Mouse (Mus musculus) forebrain, embryonic 10.5 days (tissue): ENCODE measurements around the gene Celsr1. TPM values are rescaled to one million over a fixed set of nuclear protein-coding genes. Genes with fewer than 3 reads are reported as not detected.
A peak's percentile ranks its signal among the peaks of the same experiment; 100 is the strongest.

Experiments
- DNase-seq: peaks from one replicate; pipeline ENCODE4 v3.0.0-alpha.2; 2017; ENCODE audit warnings: low spot score; ENCODE audit errors: extremely low spot score
- H3K27ac ChIP-seq: fragments of 300-500 bp; sonication (generic); 2 replicates; pipeline ENCODE4 v1.5.1; 2016; ENCODE audit warnings: mild to moderate bottlenecking
- H3K27me3 ChIP-seq: fragments of 300-500 bp; sonication (generic); 2 replicates; pipeline ENCODE4 v1.6.1; 2016; ENCODE audit warnings: mild to moderate bottlenecking; ENCODE audit not compliant: poor library complexity, severe bottlenecking
- H3K36me3 ChIP-seq: fragments of 300-500 bp; sonication (generic); replicated peaks from 2 replicates; pipeline ENCODE4 v1.6.1; 2016; ENCODE audit warnings: mild to moderate bottlenecking, moderate library complexity
- H3K4me1 ChIP-seq: fragments of 300-500 bp; sonication (generic); 2 replicates; pipeline ENCODE4 v1.6.1; 2016
- H3K4me3 ChIP-seq: fragments of 300-500 bp; sonication (generic); 2 replicates; pipeline ENCODE4 v1.5.1; 2016; ENCODE audit warnings: mild to moderate bottlenecking, moderate library complexity
- H3K9me3 ChIP-seq: fragments of 300-500 bp; sonication (generic); 2 replicates; pipeline ENCODE4 v1.6.1; 2016; ENCODE audit warnings: mild to moderate bottlenecking, moderate library complexity
- WGBS: fragments of 180-500 bp; shearing (Covaris S2); methylation state at CpG from one replicate; pipeline ENCODE4 v1.1.7; 2016; 5-methylcytosine and 5-hydroxymethylcytosine counted together
- polyA plus RNA-seq: library from polyadenylated mRNA; unstranded; fragments of >200 nt; fragmentation: Nextera tagmentation; extraction: Ambion mirVana; gene quantifications from 2 replicates; pipeline ENCODE4 v1.2.1, GENCODE M21; 2016

Celsr1 gene
- polyA plus RNA-seq, 1 experiment from 2014 or later = 2.6 TPM

DNA sequence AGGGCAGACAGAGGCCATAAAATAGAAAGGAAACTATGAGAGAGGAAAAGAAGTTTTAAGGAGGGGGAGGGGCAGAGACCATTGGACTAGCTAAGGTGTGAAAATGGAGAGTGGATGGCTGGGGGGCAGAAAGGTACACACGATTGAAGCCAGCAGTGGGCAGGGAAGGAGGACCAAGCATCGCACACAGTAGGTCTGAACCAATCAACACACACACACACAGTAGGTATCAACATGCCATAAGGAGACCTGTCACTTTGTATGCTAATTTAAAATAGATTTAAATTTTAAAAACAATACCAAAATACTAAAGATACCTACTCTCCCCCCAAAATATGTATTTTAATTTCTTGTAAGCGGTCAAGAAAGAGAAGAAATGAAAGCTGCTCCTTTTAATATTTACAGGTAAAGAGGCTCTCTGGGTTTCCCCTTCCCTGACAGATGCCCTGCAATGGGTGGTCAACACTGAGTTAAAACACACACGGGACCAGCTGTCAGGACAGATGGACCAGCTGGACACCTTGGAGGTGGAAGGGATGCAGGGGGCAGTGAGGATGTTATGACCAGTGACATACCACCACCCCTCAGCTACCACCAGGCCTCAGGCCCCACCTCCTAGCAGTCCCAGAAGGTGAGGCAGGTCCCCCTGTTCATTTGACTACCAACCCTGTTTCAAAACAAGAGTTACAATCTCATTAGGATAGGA, 34.9 kb downstream of the Celsr1 start:
- H3K36me3 ChIP-seq = no peaks in the 10 kb centered on the region
- peaks cover 27% of the 10 kb centered on the region for H3K27me3 ChIP-seq
- DNase-seq = no peak
- H3K4me3 ChIP-seq = no peak overlapping the region
- H3K9me3 ChIP-seq = no peaks in the 10 kb centered on the region
- 80% methylated on average over 4 of the region's 4 CpGs for WGBS
- H3K4me1 ChIP-seq = peaks cover 84% of the 10 kb centered on the region
- no peak overlapping the region for H3K27ac ChIP-seq

DNA sequence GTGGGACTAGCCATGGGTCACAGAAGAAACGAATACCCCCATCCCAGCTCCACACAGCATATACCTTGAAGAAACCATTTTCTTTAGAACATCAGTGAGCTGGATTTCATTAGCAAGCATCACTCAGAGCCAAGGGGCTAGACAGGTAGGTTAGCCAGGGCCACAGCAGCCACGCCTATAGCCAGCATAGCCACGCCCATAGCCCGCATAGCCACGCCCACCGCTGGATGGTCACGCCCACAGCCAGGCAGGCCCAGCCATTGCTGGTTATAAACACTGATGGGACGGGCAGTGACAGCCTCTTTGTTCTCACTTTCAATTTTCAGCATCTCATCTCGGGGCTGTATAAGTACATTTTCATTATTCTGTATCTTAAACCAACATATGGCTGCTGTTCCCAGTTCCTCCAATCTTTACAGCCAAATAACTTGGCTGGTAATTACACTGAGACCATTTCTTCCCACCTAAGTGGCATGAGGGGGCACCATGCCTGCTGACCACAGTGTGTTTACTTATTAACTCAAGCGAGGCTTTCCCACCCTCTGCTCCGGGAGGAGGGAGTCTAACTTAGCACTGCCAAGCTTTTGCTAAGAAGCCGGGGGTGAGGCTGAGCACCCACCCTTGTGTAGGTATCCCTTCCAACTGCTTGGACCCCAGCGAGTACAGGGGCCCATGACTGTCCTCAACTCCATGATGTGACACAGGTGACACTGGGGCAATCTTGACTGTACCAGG, 37.4 kb downstream of the Celsr1 start:
- peak overlapping the region; percentile 60 for H3K27ac ChIP-seq
- peaks cover 23% of the 10 kb centered on the region for H3K27me3 ChIP-seq
- H3K4me1 ChIP-seq = peaks cover 94% of the 10 kb centered on the region
- H3K4me3 ChIP-seq = no peak overlapping the region
- no peaks in the 10 kb centered on the region for H3K9me3 ChIP-seq
- 53% methylated on average over 13 of the region's 13 CpGs for WGBS
- no peaks in the 10 kb centered on the region for H3K36me3 ChIP-seq
- no peak for DNase-seq

DNA sequence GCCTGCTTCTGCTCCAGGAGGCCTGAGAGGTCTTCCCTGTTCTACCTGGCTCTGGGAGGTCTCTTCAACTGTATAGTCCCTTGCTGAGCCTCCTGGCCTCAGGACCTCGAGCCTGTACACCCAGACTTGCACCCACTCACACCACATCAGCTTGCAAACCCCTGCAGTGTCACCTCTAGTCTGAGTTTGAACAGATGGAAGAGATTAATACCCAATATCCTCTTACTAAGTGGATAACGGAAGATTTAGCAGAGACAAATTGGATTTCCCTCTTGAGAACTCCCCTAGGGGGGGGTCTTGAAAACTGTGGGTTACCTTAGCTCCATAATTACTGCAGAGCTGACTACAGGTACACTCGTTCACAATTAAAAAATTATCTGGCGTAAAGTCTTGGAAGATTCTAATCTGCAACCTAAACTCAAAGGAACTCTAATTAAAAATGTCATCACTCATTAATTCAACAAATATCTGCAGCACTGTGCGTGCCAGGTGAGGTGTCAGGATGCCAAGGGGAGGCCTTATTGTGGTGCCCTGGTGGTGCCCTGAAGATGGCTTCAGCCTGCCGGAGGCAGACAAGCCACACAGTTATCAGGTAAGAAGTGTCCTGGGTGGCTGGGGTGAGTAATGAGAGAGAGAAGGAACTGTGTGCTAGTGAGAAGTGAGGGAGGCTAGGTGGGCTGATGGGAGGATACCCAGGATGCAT, 38.5 kb downstream of the Celsr1 start:
- Histone ChIP-seq H3K27me3 (peaks cover 23% of the 10 kb centered on the region), H3K4me1 (peaks cover 87% of the 10 kb centered on the region), H3K27ac (peak overlapping the region; percentile 88), H3K36me3 (no peaks in the 10 kb centered on the region), H3K4me3 (no peak overlapping the region), H3K9me3 (no peaks in the 10 kb centered on the region)
- no peak for DNase-seq
- 73% methylated on average over 6 of the region's 6 CpGs for WGBS

DNA sequence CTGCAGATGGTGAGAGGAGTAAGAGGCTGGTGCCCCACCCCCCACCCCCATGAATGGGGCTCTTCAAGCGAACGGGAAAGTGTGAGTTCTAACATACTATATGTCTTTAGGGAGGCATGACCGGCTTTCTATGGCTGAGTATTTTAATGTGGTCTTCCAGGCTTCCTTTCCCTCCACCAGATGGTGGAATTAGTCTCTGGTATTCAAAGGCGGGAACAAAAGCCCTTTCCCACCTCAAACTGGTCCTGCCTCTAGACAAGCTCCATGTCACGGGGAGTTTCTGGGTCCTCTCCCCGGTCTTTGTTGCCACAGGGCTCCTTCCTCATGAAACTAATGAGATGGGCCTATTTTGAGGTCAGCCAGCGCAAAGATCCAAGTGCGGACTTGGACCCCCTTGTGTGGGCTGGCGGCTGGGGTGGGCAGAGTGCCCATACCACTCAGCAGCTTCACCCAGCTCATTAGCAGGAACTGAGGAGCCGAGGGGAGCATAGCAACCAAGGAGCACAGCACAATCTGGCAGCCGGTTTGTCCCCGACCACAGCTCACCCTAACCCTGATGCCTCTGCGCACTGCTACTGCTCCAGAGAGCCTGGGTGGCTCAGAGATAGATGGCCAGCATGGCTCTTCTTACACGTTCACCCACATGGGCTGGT, 39.5 kb downstream of the Celsr1 start:
- peak; percentile 52 for DNase-seq
- H3K27me3 ChIP-seq = peaks cover 23% of the 10 kb centered on the region
- H3K4me3 ChIP-seq = no peak overlapping the region; the same call in 1 of the 2 replicates
- peak overlapping the region; percentile 88 for H3K27ac ChIP-seq
- peaks cover 77% of the 10 kb centered on the region for H3K4me1 ChIP-seq
- H3K36me3 ChIP-seq = no peaks in the 10 kb centered on the region
- no peaks in the 10 kb centered on the region for H3K9me3 ChIP-seq
- WGBS = 43% methylated on average over 14 of the region's 14 CpGs

DNA sequence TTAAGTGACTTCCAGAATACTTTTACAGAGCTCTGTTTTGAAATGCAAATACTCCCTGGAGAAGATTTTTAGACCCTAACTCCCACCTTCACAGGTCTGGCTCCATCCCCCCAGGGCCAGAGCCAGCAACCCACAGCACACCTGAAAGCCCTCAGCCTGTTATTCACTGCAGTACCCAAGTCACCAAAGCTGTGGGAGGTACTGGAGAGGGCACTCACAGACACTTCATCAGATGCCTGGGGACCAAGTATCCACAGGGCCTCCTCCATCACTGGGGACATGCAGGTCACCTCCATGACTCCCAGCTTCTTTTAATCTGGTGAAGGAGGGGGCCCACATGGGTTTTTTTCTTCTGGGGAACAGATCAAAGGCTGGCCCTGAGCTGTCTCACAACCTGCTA, 40.2 kb downstream of the Celsr1 start:
- Histone ChIP-seq H3K4me1 (peaks cover 73% of the 10 kb centered on the region), H3K36me3 (no peaks in the 10 kb centered on the region), H3K27ac (peak overlapping the region; percentile 88), H3K9me3 (no peaks in the 10 kb centered on the region), H3K27me3 (peaks cover 23% of the 10 kb centered on the region), H3K4me3 (no peak overlapping the region)
- DNase-seq = no peak

DNA sequence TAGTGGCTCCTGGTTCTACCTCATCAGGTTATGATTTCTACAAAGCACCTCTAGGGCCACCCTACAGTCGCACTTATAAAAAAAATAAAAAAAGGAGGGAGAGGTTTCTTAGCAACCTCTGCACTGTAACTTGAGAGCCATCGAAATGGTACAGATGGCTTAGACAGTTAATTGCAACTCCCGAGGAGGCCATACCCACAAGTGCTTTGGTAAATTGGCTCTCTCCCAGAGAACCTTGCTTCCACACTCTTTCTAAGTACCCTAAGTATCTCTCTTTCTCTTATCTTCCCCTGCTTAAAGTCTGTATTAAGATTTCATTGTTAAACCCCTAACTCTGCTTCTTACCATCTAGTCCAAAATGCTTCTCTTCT, 41.5 kb downstream of the Celsr1 start:
- Histone ChIP-seq H3K4me3 (no peak overlapping the region), H3K9me3 (no peaks in the 10 kb centered on the region), H3K36me3 (no peaks in the 10 kb centered on the region), H3K4me1 (peaks cover 63% of the 10 kb centered on the region), H3K27ac (peak overlapping the region; percentile 88), H3K27me3 (peaks cover 23% of the 10 kb centered on the region)
- WGBS = 51% methylated on average over 3 of the region's 3 CpGs
- DNase-seq = no peak

DNA sequence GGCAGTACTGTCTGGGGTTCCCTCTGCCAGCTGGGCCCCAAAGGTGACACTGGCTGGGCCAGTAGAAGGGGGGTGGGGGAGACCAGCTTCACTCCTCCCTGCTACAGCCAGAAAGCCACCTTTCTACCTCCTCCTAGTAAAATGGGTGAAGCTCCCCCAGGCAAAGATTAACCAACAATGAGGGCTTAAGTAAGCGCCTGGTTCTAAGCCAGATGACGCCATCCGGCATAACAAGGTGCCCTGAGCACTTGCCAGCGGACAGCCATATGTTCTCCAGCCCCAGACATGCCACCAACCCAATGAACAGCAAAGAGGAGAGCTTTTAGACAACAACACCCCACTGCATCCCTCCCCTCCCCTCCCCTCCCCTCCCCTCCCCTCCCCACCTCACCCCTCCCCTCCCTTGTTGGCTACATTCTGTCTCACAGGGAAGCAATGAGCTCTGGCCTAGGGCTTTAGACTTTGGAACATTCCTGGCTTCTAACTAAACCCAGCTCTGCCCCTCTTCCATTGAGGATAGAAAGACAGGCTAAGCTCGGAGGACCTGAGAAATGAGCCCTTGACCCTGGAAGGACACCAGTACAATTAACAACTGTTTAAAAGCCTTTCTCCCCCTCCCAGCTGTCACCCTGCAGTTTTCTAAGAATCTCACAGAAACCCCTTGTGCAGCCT, 42.0 kb downstream of the Celsr1 start:
- WGBS = 40% methylated on average over 5 of the region's 5 CpGs
- DNase-seq = no peak
- peak overlapping the region; percentile 88 for H3K27ac ChIP-seq

DNA sequence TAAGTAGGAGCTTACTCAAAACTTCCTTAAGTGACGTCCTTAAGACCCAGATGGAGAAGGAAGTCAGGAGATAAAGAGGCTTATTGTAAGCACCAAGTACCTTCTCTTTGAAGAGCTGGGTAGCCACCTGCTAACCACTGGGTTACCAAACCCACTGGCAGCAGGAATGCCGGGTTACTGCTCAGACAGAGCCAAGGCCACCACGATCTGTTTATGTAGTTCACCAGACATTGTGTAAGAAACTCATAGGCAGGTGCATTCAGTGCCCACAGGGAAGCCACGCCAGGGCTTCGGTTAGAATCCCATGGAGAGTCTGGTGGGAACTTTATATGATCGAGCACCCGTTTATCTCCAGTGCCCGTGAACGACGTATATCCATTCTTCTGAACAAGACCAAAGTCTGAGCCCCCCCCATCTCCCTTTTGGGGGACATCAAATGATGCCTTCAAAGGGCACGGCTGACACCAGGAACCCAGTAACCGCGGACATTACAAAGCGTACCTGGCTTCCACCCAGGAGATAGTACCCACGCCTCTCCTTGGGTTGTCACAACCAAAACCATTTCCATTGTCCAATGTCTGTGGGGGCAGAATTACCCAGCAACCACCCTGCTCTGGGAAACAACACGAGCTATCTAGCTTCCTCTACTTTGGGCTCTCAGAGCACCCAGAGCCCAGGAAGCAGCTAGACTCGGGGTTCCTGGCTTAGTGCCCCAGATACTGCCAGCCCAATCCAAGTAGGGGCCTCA, 42.7 kb downstream of the Celsr1 start:
- Histone ChIP-seq H3K4me3 (no peak overlapping the region), H3K36me3 (no peaks in the 10 kb centered on the region), H3K27ac (peak overlapping the region; percentile 88), H3K9me3 (no peaks in the 10 kb centered on the region), H3K4me1 (peaks cover 59% of the 10 kb centered on the region), H3K27me3 (peaks cover 23% of the 10 kb centered on the region)
- WGBS = 91% methylated on average over 17 of the region's 17 CpGs
- no peak for DNase-seq

More for the DNA sequence above, 42.0 kb downstream of the Celsr1 start:
- Histone ChIP-seq H3K36me3 (no peaks in the 10 kb centered on the region), H3K4me1 (peaks cover 59% of the 10 kb centered on the region), H3K9me3 (no peaks in the 10 kb centered on the region), H3K4me3 (no peak overlapping the region), H3K27me3 (peaks cover 23% of the 10 kb centered on the region)

DNA sequence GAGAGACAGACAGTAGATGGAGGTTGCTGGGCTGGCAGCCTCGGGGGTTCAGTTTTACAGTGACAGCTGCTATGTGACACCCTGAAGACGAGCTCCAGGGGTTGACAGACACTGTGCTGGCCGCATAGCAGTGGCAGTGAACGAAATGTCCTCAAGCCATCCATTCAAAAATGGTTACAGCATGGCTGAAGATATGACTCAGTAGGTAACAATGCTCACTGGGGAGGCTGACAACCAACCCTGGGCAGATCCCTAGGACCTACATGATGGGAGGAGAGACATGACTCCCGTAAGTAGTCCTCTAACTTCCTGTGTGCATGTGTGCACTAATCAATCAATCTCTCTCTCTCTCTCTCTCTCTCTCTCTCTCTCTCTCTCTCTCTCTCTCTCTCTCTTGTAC, 45.7 kb downstream of the Celsr1 start:
- H3K4me3 ChIP-seq = no peak overlapping the region
- DNase-seq = no peak
- no peak overlapping the region for H3K27ac ChIP-seq
- 89% methylated on average over 5 of the region's 5 CpGs for WGBS
- H3K4me1 ChIP-seq = peaks cover 51% of the 10 kb centered on the region
- H3K36me3 ChIP-seq = no peaks in the 10 kb centered on the region
- H3K9me3 ChIP-seq = no peaks in the 10 kb centered on the region
- 0 out of 2 replicates have a peak, but pooled peaks cover 2% of the 10 kb centered on the region for H3K27me3 ChIP-seq

DNA sequence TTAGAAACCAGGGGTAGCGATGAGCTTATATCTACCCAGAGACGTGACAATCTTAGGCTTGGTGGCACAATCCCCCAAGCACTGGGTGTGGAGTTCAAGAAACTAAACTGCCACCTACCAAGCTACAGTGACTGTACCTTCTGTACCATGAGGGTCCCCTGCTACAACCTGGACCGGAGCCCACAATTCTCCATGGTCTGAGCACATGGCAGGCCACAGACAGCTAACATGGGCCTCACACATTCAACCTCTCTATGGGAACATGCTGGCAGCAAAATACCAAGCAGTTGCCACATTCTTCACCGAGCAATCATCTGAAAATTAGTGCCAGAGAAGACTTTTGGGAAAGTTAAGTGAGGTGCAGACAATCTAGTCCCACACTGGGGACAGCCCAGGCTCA, 47.4 kb downstream of the Celsr1 start:
- DNase-seq = no peak
- Histone ChIP-seq H3K36me3 (no peaks in the 10 kb centered on the region), H3K4me3 (no peak overlapping the region), H3K27ac (peak overlapping the region; percentile 46), H3K27me3 (no peaks in the 10 kb centered on the region), H3K9me3 (no peaks in the 10 kb centered on the region), H3K4me1 (peaks cover 49% of the 10 kb centered on the region)
- WGBS = 91% methylated on average over 4 of the region's 4 CpGs

DNA sequence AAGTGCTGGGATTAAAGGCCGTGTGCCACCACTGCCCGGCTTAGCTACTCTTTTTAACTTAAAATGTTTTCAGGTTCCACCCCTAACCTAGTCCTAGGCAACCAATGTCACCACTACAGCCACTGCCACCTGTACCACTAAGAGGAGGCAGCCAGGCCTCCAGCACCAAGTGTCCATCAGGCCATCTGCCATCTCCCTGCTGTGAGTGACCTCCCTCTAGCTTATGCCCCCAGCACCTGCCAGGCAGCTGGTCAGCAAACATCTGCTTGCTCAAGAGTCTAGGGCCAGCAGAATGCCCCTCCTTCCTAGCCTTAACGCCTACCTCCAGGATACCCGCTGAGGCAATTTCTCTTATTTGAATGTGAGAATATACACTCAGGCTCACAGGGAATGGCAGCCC, 48.0 kb downstream of the Celsr1 start:
- no peaks in the 10 kb centered on the region for H3K27me3 ChIP-seq
- H3K36me3 ChIP-seq = no peaks in the 10 kb centered on the region
- peak overlapping the region; percentile 77; the same call in 1 of the 2 replicates for H3K27ac ChIP-seq
- H3K9me3 ChIP-seq = no peaks in the 10 kb centered on the region
- peaks cover 45% of the 10 kb centered on the region for H3K4me1 ChIP-seq
- no peak for DNase-seq
- H3K4me3 ChIP-seq = no peak overlapping the region
- WGBS = 86% methylated on average over 4 of the region's 4 CpGs

DNA sequence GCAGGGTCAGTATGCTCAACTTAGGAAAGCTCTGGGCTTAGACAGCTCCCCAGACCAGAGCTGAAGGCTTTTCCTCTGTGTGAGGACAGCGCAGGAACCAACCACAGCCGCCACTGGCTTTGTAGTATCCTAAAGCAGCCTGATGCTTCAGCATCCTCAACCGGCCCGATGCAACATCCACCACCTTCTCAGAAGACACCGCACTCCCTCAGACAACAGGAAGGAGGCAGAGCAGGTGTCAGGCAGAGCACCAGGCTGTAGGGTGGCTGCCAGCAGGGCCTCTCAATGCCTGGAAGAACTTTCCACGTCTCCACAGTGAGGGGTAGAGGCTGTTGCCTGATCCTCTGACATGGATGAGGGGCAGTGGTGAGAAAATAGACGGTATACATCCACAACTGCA, 50.4 kb downstream of the Celsr1 start:
- no peak for DNase-seq
- no peaks in the 10 kb centered on the region for H3K27me3 ChIP-seq
- H3K4me1 ChIP-seq = peaks cover 45% of the 10 kb centered on the region
- peaks cover 10% of the 10 kb centered on the region for H3K36me3 ChIP-seq
- no peak overlapping the region for H3K4me3 ChIP-seq
- H3K27ac ChIP-seq = peak overlapping the region; percentile 17
- no peaks in the 10 kb centered on the region for H3K9me3 ChIP-seq
- 87% methylated on average over 7 of the region's 7 CpGs for WGBS
